In the genomic region with DNA sequence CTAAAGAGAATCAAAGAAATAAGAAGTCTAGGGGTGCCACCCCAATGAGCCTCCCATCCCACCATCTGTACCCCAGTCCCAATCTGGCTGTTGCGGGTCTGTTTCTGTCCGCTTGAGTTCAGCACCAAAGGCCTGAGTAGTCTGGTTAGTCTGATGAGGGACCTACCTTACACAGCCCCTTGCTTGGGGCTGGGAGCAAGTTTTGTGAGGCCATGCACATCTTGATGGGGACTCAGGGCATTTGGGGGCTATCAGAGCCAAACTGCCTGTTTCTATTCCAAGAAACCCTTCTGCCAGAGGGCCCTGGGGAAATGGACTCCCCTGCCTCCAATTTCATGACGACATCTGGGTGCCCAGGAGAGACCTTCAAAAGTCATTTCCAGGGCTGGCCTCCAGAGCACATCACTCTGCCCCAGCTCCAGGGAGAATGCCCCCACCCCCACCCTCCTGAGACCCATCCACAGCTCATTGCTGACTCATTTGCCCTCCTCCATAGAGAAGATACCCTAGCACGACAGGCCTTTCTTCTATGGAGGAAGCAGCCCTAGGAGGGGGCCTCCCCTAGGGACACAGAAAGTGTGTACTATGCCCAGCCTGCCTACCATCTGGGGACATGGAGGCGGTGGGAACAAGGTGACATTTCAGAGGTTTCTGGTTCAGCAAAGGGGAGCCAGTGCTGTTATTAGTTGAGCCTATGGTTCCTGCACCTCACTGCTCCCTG, we compare ENCODE assay signal across 22 mouse cellular contexts.
DNase-seq lines count a peak whose midpoint lies in the region; ATAC-seq and TF ChIP-seq lines count a peak whose summit lies in the region.
"Had no signal": no experiment of that assay in that cellular context is flagged by ENCODE, and none has a peak within 500 bp of the region (broad histone marks: within the 10 kb centered on the region; RNA-seq: fewer than 3 reads in every experiment).

No protein-coding gene starts in this region.

- H3K27me3 ChIP-seq in heart, embryonic 12.5 days (replicated peaks), result peaks cover 82% of the 10 kb centered on the region
- no peaks in the 10 kb centered on the region for H3K27me3 ChIP-seq in CH12.LX (replicated peaks)
- peaks cover 4% of the 10 kb centered on the region; the same call in 1 of the 2 replicates for H3K27me3 ChIP-seq in embryonic facial prominence, embryonic 15.5 days
- peaks cover 3% of the 10 kb centered on the region for H3K27me3 ChIP-seq in midbrain, embryonic 11.5 days (ENCODE audit: control insufficient read depth, insufficient read depth, low read length)
- H3K27me3 ChIP-seq: intestine, embryonic 15.5 days had no signal

- no peak overlapping the region for H3K9ac ChIP-seq in heart, embryonic 12.5 days
- no peak overlapping the region for H3K9ac ChIP-seq in CH12.LX (ENCODE audit: insufficient read depth, low read depth)
- H3K9ac ChIP-seq in embryonic facial prominence, embryonic 15.5 days, result no peak overlapping the region
- no peak overlapping the region for H3K9ac ChIP-seq in midbrain, embryonic 11.5 days (ENCODE audit: low read length)
- H3K9ac ChIP-seq: heart, embryonic 15.5 days; hindbrain, embryonic 14.5 days; intestine, embryonic 15.5 days had no signal

- TF ChIP-seq POLR2A in CH12.LX (IDR thresholded peaks at IDR 0.05; ENCODE audit: low read depth, low read length), result no peak

- no peak for ATAC-seq in heart, embryonic 12.5 days (ENCODE audit: insufficient number of reproducible peaks, low FRiP score)
- ATAC-seq in embryonic facial prominence, embryonic 15.5 days (ENCODE audit: insufficient number of reproducible peaks, low FRiP score, low TSS enrichment, low read depth), result peak; percentile 55; the same call in 1 of the 2 replicates
- ATAC-seq in midbrain, embryonic 11.5 days (ENCODE audit: low FRiP score), result no peak
- ATAC-seq: forebrain, embryonic 14.5 days; Patski had no signal

- DNase-seq in heart, adult 11 months, result peak; percentile 90
- DNase-seq in CD4-positive, CD25-positive, alpha-beta regulatory T cell, adult 2 months (ENCODE audit: low read depth, low spot score), result peak; percentile 20
- peak; percentile 64 for DNase-seq in CH12.LX (ENCODE audit: extremely low read depth)
- DNase-seq in urinary bladder, adult 2 months (ENCODE audit: low spot score), result no peak
- DNase-seq in adrenal gland, postnatal 25 days, result no peak
- no peak for DNase-seq in midbrain, embryonic 11.5 days (ENCODE audit: low spot score, missing footprints)
- DNase-seq: adrenal gland, postnatal 14 days; cerebellum, adult 11-12 months; cerebellum, adult 8-10 months; cerebellum, postnatal 36 days; embryo, embryonic 11 days; gastrocnemius, postnatal 10 days; gastrocnemius, postnatal 36 days had no signal

- dilution Hi-C loops in CH12.LX (cut with MboI; ENCODE audit: extremely low pct_ligation_motif_present, extremely low pct_unique_long_range_greater_than_20kb, low sequenced_read_pairs), result no loop called here

- no peak overlapping the region for H3K27ac ChIP-seq in heart, embryonic 12.5 days (ENCODE audit: poor library complexity, severe bottlenecking)
- H3K27ac ChIP-seq in CH12.LX (ENCODE audit: insufficient read depth, low read depth), result no peak overlapping the region
- no peak overlapping the region for H3K27ac ChIP-seq in embryonic facial prominence, embryonic 15.5 days (replicated peaks)
- H3K27ac ChIP-seq in midbrain, embryonic 11.5 days (ENCODE audit: low read depth, low read length), result no peak overlapping the region
- H3K27ac ChIP-seq: heart, embryonic 15.5 days; hindbrain, embryonic 14.5 days; intestine, embryonic 15.5 days had no signal

- H3K4me2 ChIP-seq in heart, embryonic 12.5 days, result no peak overlapping the region
- H3K4me2 ChIP-seq in CH12.LX (ENCODE audit: insufficient read depth, low read depth, poor library complexity, severe bottlenecking), result no peak overlapping the region
- no peak overlapping the region for H3K4me2 ChIP-seq in embryonic facial prominence, embryonic 15.5 days (replicated peaks)
- H3K4me2 ChIP-seq in midbrain, embryonic 11.5 days, result no peak overlapping the region
- H3K4me2 ChIP-seq: heart, embryonic 11.5 days; heart, embryonic 15.5 days; hindbrain, embryonic 14.5 days; intestine, embryonic 15.5 days had no signal

- in situ Hi-C loops in CH12.LX (cut with MboI; ENCODE audit: low pct_ligation_motif_present, low pct_unique_long_range_greater_than_20kb, low sequenced_read_pairs), result no loop called here

- no peak for TF ChIP-seq CTCF in CH12.LX (conservative IDR thresholded peaks at IDR 0.05 in 1 of 2, IDR thresholded peaks at IDR 0.05 in 1 of 2; ENCODE audit: low read depth in 2 of 2, low read length in 2 of 2)

- H3K4me1 ChIP-seq in heart, embryonic 12.5 days (replicated peaks), result peaks cover 6% of the 10 kb centered on the region
- H3K4me1 ChIP-seq in CH12.LX (ENCODE audit: control insufficient read depth in 1 of 2, insufficient read depth in 2 of 2), result peaks cover 10 to 40% of the 10 kb centered on the region in 2 experiments
- H3K4me1 ChIP-seq in embryonic facial prominence, embryonic 15.5 days, result 0 out of 2 replicates have a peak, but pooled peaks cover 9% of the 10 kb centered on the region
- H3K4me1 ChIP-seq in midbrain, embryonic 11.5 days (ENCODE audit: control insufficient read depth, insufficient read depth, low read length), result peaks cover 7% of the 10 kb centered on the region

- no peak for TF ChIP-seq RAD21 in CH12.LX (IDR thresholded peaks at IDR 0.05; ENCODE audit: low read depth, low read length)

- no peaks in the 10 kb centered on the region for H3K79me2 ChIP-seq in CH12.LX (replicated peaks; ENCODE audit: control insufficient read depth, extremely low read depth, insufficient read depth, poor library complexity, severe bottlenecking)

- no peak for TF ChIP-seq EP300 in CH12.LX (IDR thresholded peaks at IDR 0.05; ENCODE audit: low read length)

- no peak overlapping the region for H3K4me3 ChIP-seq in heart, embryonic 12.5 days
- no peak overlapping the region for H3K4me3 ChIP-seq in CH12.LX (replicated peaks in 1 of 3; ENCODE audit: low read depth in 2 of 3, low read length in 2 of 3, poor library complexity in 1 of 3)
- H3K4me3 ChIP-seq in embryonic facial prominence, embryonic 15.5 days (replicated peaks), result no peak overlapping the region
- H3K4me3 ChIP-seq in midbrain, embryonic 11.5 days (ENCODE audit: low read depth, low read length), result no peak overlapping the region
- H3K4me3 ChIP-seq: heart, embryonic 15.5 days; intestine, embryonic 15.5 days had no signal

- H3K9me3 ChIP-seq in heart, embryonic 12.5 days (replicated peaks), result no peaks in the 10 kb centered on the region
- H3K9me3 ChIP-seq in CH12.LX (replicated peaks; ENCODE audit: low read length), result no peaks in the 10 kb centered on the region
- no peaks in the 10 kb centered on the region for H3K9me3 ChIP-seq in embryonic facial prominence, embryonic 15.5 days (replicated peaks)
- no peaks in the 10 kb centered on the region for H3K9me3 ChIP-seq in midbrain, embryonic 11.5 days (ENCODE audit: control insufficient read depth, low read length)
- H3K9me3 ChIP-seq: G1E; heart, embryonic 15.5 days; intestine, embryonic 15.5 days had no signal

- no peaks in the 10 kb centered on the region for H3K36me3 ChIP-seq in heart, embryonic 12.5 days
- no peaks in the 10 kb centered on the region for H3K36me3 ChIP-seq in CH12.LX (replicated peaks in 1 of 2; ENCODE audit: control insufficient read depth in 1 of 2, insufficient read depth in 1 of 2, low read length in 1 of 2)
- H3K36me3 ChIP-seq in embryonic facial prominence, embryonic 15.5 days, result no peaks in the 10 kb centered on the region
- no peaks in the 10 kb centered on the region for H3K36me3 ChIP-seq in midbrain, embryonic 11.5 days (ENCODE audit: control insufficient read depth, insufficient read depth, low read length)
- H3K36me3 ChIP-seq: G1E; heart, embryonic 15.5 days; intestine, embryonic 15.5 days had no signal

- 56% methylated on average over 5 of the region's 5 CpGs for WGBS in heart, embryonic 12.5 days
- 69% methylated on average over 5 of the region's 5 CpGs for WGBS in embryonic facial prominence, embryonic 15.5 days
- 79% methylated on average over 5 of the region's 5 CpGs for WGBS in midbrain, embryonic 11.5 days

TF ChIP-seq in CH12.LX, 34 proteins besides CTCF, POLR2A, EP300 and RAD21:
- TF ChIP-seq MYC (IDR thresholded peaks at IDR 0.05; ENCODE audit: low read depth, low read length) (no peak), KAT2A (IDR thresholded peaks at IDR 0.05; ENCODE audit: insufficient replicate concordance, low read length) (no peak), MAZ (IDR thresholded peaks at IDR 0.05; ENCODE audit: low read depth, low read length) (no peak), MAFK (IDR thresholded peaks at IDR 0.05; ENCODE audit: insufficient replicate concordance, low read length) (0 out of 2 replicates have a peak, but pooled peaks have one; percentile 9), ZMIZ1 (IDR thresholded peaks at IDR 0.05; ENCODE audit: low read depth, low read length) (no peak), HCFC1 (IDR thresholded peaks at IDR 0.05; ENCODE audit: low read depth, low read length) (no peak)

Comparison
In these comparisons a context has a peak if more than half of its experiments do, and no peak if none do; other contexts are left out.
1. DNase-seq: peak in heart, adult 11 months (single experiment), CD4-positive, CD25-positive, alpha-beta regulatory T cell, adult 2 months (single experiment) and CH12.LX (single experiment); none in urinary bladder, adult 2 months (single experiment), adrenal gland, postnatal 25 days (single experiment) and midbrain, embryonic 11.5 days (single experiment).